In genomic region chr9:32444453-32445201, GRCm38 (mm10) we compare ENCODE assay signal across 19 mouse cellular contexts.
DNase-seq lines count a peak whose midpoint lies in the region; ATAC-seq lines count a peak whose summit lies in the region.
"Had no signal": no experiment of that assay in that cellular context is flagged by ENCODE, and none has a peak within 500 bp of the region (broad histone marks: within the 10 kb centered on the region; RNA-seq: fewer than 3 reads in every experiment).

No protein-coding gene starts in this region.

- no peak overlapping the region for H3K4me3 ChIP-seq in heart, embryonic 13.5 days
- no peak overlapping the region for H3K4me3 ChIP-seq in lung, embryonic 15.5 days
- no peak overlapping the region for H3K4me3 ChIP-seq in embryonic facial prominence, embryonic 10.5 days
- H3K4me3 ChIP-seq in limb, embryonic 13.5 days, result no peak overlapping the region
- H3K4me3 ChIP-seq: erythroblast, embryonic 14.5 days; liver, embryonic 15.5 days; neural tube, embryonic 13.5 days had no signal

- no peak overlapping the region for H3K4me2 ChIP-seq in heart, embryonic 13.5 days
- no peak overlapping the region for H3K4me2 ChIP-seq in lung, embryonic 15.5 days
- H3K4me2 ChIP-seq in limb, embryonic 13.5 days (replicated peaks), result no peak overlapping the region
- H3K4me2 ChIP-seq: liver, embryonic 15.5 days; neural tube, embryonic 13.5 days had no signal

- no peak for ATAC-seq in heart, embryonic 13.5 days (ENCODE audit: extremely low read depth, insufficient number of reproducible peaks, low FRiP score, low TSS enrichment)
- peak; percentile 55 for ATAC-seq in lung, embryonic 15.5 days (ENCODE audit: borderline replicate concordance, extremely low read depth, low FRiP score, low TSS enrichment)
- ATAC-seq in limb, embryonic 13.5 days (ENCODE audit: low FRiP score, low read depth), result no peak; the same call in 1 of the 2 replicates
- ATAC-seq: forebrain, postnatal 0 days; intestine, postnatal 0 days had no signal

- WGBS in heart, embryonic 13.5 days, result 54% methylated on average over 6 of the region's 6 CpGs
- WGBS in lung, embryonic 15.5 days, result 54% methylated on average over 6 of the region's 6 CpGs
- 62% methylated on average over 6 of the region's 6 CpGs for WGBS in embryonic facial prominence, embryonic 10.5 days
- WGBS in limb, embryonic 13.5 days, result 56% methylated on average over 6 of the region's 6 CpGs

- H3K9me3 ChIP-seq in heart, embryonic 13.5 days, result no peaks in the 10 kb centered on the region
- H3K9me3 ChIP-seq in lung, embryonic 15.5 days, result no peaks in the 10 kb centered on the region
- no peaks in the 10 kb centered on the region; the same call in 1 of the 2 replicates for H3K9me3 ChIP-seq in embryonic facial prominence, embryonic 10.5 days
- H3K9me3 ChIP-seq in limb, embryonic 13.5 days, result no peaks in the 10 kb centered on the region
- H3K9me3 ChIP-seq: liver, embryonic 15.5 days; neural tube, embryonic 13.5 days had no signal

- H3K27me3 ChIP-seq in heart, embryonic 13.5 days (replicated peaks), result no peaks in the 10 kb centered on the region
- no peaks in the 10 kb centered on the region for H3K27me3 ChIP-seq in lung, embryonic 15.5 days
- H3K27me3 ChIP-seq in embryonic facial prominence, embryonic 10.5 days (replicated peaks; ENCODE audit: low read depth, poor library complexity, severe bottlenecking), result no peaks in the 10 kb centered on the region
- no peaks in the 10 kb centered on the region for H3K27me3 ChIP-seq in limb, embryonic 13.5 days
- H3K27me3 ChIP-seq: liver, embryonic 15.5 days; neural tube, embryonic 13.5 days had no signal

- 0 out of 2 replicates have a peak overlapping the region, but pooled peaks have one; percentile 19 for H3K9ac ChIP-seq in heart, embryonic 13.5 days
- H3K9ac ChIP-seq in lung, embryonic 15.5 days, result no peak overlapping the region
- H3K9ac ChIP-seq in limb, embryonic 13.5 days, result no peak overlapping the region
- H3K9ac ChIP-seq: forebrain, postnatal 0 days; liver, embryonic 15.5 days; neural tube, embryonic 13.5 days had no signal

- DNase-seq in heart, postnatal 14 days, result no peak
- no peak for DNase-seq in lung, postnatal 14 days
- no peak for DNase-seq in embryonic facial prominence, embryonic 10.5 days (ENCODE audit: low spot score)
- no peak for DNase-seq in kidney, adult 18-20 months
- DNase-seq in adrenal gland, postnatal 25 days, result no peak
- DNase-seq: adrenal gland, adult 8-10 months; B cell, adult 2 months; cerebellum, adult 2 months; forebrain, postnatal 0 days; kidney, postnatal 14 days; right cerebral cortex, postnatal 4 days; thymus, adult 18-20 months had no signal

- H3K27ac ChIP-seq in heart, embryonic 13.5 days (replicated peaks), result peak overlapping the region; percentile 72
- no peak overlapping the region; the same call in 1 of the 2 replicates for H3K27ac ChIP-seq in lung, embryonic 15.5 days
- H3K27ac ChIP-seq in embryonic facial prominence, embryonic 10.5 days (replicated peaks), result peak overlapping the region; percentile 83
- H3K27ac ChIP-seq in limb, embryonic 13.5 days, result peak overlapping the region; percentile 56
- H3K27ac ChIP-seq: liver, embryonic 15.5 days had no signal

- intact Hi-C loops in heart, postnatal 14 days (cut with DNase I), result loop anchor here (5.0 kb wide), 1 partner anchor 118 kb away; no protein-coding TSS in a partner anchor

- peaks cover 27% of the 10 kb centered on the region for H3K36me3 ChIP-seq in heart, embryonic 13.5 days
- peaks cover 5% of the 10 kb centered on the region; the same call in 1 of the 2 replicates for H3K36me3 ChIP-seq in lung, embryonic 15.5 days
- peaks cover 70% of the 10 kb centered on the region for H3K36me3 ChIP-seq in embryonic facial prominence, embryonic 10.5 days (replicated peaks)
- H3K36me3 ChIP-seq in limb, embryonic 13.5 days, result peaks cover 44% of the 10 kb centered on the region
- H3K36me3 ChIP-seq: neural tube, embryonic 13.5 days had no signal

- peaks cover 12% of the 10 kb centered on the region for H3K4me1 ChIP-seq in heart, embryonic 13.5 days
- H3K4me1 ChIP-seq in lung, embryonic 15.5 days, result peaks cover 19% of the 10 kb centered on the region
- H3K4me1 ChIP-seq in embryonic facial prominence, embryonic 10.5 days, result peaks cover 28% of the 10 kb centered on the region
- H3K4me1 ChIP-seq in limb, embryonic 13.5 days, result peaks cover 24% of the 10 kb centered on the region
- H3K4me1 ChIP-seq: liver, embryonic 15.5 days; neural tube, embryonic 13.5 days had no signal
